Mouse (Mus musculus) heart, postnatal 14 days (tissue): Measurements from ENCODE around the gene Cab39l. TPM values are rescaled to one million over a fixed set of nuclear protein-coding genes. Genes with fewer than 3 reads are reported as not detected.
A peak's percentile ranks its signal among the peaks of the same experiment; 100 is the strongest.

Experiments
- DNase-seq, 2 experiments: peaks; one replicate each; pipeline ENCODE4 v3.0.0; 2021 to 2022
- intact Hi-C: fragments of 180-260 bp; cut with DNase I; formaldehyde crosslinking; loops from one replicate; pipeline ENCODE4 v1.15.1; 2025
- total RNA-seq, 2 experiments: library from RNA; stranded (reverse); gene quantifications; 2 replicates each; pipeline ENCODE4 v1.2.3; 2021

Cab39l gene
- total RNA-seq, 2 experiments from 2014 or later: 20.0 to 21.8 TPM

DNA sequence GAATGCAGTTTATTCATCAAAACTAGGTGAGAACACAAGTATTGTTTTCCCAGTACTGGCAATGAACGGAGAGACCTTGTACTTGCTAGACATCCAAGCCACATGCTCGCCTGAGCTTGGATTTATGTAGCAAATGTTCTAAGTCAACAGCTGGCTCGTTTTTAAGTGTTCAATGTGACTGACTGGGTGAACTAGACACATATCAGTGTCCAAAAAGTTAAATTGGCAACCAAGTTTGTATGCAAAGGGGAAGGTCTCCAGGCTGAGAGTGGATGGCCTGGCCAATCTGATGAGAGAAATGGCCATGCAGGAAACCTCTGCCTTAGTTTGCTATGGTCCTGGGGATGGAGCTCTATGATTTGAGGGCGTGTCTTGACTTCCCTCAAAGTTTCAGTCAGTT is 51.6 kb downstream of the Cab39l start:
- intact Hi-C loops: no loop called here
- DNase-seq: no peak

GRCm38 (mm10) chr14:59497928-59498327 is 57.2 kb downstream of the Cab39l start:
- no peak for DNase-seq
- intact Hi-C loops: no loop called here

- intact Hi-C loops: no loop called here
These were observed 64.1 kb downstream of the Cab39l start for GRCm38 (mm10) chr14:59504831-59505230.

GRCm38 (mm10) chr14:59506139-59506538 is 65.4 kb downstream of the Cab39l start:
- intact Hi-C loops: no loop called here
- no peak for DNase-seq

More at GRCm38 (mm10) chr14:59504831-59505230, 64.1 kb downstream of the Cab39l start:
- DNase-seq: no peak

DNA sequence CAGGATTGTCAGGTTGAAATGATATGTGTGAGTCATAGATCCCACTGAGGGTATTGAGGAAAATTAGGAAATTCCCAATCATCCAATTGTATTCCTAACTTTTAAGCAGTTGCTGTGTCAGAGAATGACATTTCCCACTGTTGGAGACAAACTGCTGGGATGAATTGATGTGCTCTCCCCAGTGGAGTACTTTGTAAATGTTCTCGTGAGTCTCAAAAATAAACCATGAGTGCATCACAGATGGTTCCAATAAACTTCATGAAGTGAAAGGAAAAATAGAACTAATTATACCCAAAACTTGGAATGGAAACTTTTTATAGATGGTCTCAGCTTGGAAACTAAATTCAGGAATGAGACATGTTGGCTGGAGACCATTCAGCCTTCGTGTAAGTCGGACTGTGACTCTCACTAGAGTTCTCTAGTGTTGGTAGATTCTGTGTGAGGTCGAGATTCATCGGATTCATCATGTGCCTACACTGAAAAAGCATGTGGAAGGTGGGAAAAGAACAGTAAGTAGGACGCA is 73.2 kb downstream of the Cab39l start:
- no peak for DNase-seq
- intact Hi-C loops: no loop called here

DNA sequence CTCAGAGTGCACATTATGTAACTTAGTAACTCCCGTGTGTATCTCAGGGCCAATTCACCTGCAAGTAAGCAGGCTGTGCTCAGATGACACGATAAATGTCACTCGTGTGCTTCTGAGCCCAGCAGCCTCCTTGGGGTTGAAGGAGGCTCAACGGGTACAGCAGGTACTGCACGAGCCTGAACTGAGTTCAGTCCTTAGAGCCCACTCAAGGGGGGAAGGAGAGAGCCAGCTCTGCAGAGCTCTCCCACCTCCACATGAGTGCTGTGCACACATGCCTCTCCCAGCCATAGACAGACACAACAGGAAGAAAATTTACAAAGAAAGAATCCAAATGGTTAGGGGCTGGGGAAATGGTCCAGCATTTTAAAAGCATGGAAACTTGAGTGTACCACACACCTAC is 85.1 kb downstream of the Cab39l start:
- intact Hi-C loops: no loop called here
- no peak for DNase-seq

DNA sequence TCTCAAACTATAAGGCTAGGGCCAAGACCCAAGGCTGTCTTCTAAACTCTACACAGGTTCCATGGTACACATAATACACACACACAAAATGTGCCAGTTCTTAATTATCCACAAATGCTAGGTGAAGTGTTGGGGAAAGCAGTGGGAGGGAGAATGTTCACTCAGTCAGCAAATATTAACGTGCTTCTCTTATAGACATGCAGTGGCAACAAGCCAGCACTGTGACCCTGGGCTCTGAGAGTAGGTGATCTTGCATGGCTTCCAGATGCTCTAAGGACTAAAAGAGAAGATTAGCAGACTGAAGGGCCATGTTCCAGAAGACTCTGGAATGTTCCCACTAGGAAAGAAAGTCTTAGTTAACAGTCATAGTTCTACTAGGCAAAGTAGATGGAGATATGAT is 90.0 kb downstream of the Cab39l start:
- no peak for DNase-seq
- intact Hi-C loops: no loop called here

GRCm38 (mm10) chr14:59532986-59533385 is 92.2 kb downstream of the Cab39l start:
- no peak for DNase-seq
- intact Hi-C loops: no loop called here

GRCm38 (mm10) chr14:59533908-59534307 is 93.1 kb downstream of the Cab39l start:
- intact Hi-C loops: no loop called here
- no peak for DNase-seq

DNA sequence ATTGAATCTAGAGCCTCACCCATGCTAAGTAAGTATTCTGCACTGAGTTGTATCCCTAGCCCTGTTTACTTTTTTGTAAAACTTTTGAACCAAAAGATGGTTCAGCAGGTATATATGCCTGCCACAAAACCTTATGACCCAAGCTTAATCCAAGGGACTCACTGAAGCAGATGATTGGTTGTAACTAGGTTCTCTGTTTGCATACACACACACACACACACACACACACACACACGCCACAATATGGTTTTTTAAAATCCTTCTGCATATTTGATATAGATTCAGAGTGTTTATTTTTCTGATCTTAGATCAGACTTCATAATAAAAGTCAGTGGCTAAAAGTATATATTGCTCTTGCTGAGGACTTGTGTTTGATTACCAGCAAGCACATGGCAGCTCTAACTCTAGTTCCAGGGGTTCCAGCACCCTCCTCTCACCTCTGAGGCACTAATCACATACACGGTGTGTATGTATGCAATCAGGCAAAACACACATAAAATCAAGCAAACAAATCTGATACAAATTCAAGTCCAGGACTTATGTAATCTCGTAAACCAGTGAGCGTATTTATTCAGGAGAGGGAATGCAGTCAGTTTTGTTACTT is 97.2 kb downstream of the Cab39l start:
- no peak for DNase-seq
- intact Hi-C loops: no loop called here

DNA sequence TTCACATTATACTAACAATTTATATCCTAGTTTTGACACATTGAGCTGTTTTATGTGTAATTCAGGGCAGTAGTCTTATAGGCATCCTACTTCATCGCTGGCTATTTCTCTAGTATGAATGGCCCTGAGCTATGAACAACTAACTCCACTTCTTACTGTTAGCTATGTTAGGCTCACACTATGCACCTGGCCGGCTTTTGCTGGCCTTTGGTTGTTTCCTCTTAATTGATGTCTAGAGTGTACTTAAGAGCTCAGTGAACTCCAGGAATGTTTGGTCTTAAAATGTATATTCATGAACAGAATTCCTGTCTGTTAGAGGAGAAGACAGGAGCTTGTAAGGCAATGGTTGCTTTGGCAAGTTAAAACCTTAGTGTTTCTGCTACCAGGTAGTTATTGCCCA is 99.5 kb downstream of the Cab39l start:
- DNase-seq: no peak
- intact Hi-C loops: no loop called here

DNA sequence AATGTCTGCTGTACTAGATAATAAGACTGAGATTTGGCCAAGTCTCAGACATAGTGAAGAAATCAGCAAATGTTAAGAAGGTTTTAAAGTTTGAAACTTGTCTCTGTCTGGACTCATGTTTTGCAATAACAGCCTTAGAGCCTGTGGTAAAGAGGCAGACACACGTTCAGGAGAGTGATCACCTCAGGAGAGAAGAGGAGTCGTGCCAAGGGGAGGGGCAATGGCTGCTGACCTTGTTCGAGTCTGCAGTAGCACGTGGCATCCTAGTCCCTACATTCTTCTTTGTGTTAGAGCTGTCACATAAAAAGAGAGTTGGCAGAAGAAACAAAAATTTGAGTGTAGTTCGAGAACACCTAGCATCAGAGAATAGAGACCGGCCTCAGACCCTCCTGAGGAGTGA is 100.0 kb downstream of the Cab39l start:
- intact Hi-C loops: no loop called here
- no peak for DNase-seq

- no peak for DNase-seq
- intact Hi-C loops: no loop called here
These were observed 102.5 kb downstream of the Cab39l start for GRCm38 (mm10) chr14:59543158-59543826.

- DNase-seq: peak in 1 of 2 experiments; percentile 21
These were observed 103.2 kb downstream of the Cab39l start for GRCm38 (mm10) chr14:59543956-59544355.

DNA sequence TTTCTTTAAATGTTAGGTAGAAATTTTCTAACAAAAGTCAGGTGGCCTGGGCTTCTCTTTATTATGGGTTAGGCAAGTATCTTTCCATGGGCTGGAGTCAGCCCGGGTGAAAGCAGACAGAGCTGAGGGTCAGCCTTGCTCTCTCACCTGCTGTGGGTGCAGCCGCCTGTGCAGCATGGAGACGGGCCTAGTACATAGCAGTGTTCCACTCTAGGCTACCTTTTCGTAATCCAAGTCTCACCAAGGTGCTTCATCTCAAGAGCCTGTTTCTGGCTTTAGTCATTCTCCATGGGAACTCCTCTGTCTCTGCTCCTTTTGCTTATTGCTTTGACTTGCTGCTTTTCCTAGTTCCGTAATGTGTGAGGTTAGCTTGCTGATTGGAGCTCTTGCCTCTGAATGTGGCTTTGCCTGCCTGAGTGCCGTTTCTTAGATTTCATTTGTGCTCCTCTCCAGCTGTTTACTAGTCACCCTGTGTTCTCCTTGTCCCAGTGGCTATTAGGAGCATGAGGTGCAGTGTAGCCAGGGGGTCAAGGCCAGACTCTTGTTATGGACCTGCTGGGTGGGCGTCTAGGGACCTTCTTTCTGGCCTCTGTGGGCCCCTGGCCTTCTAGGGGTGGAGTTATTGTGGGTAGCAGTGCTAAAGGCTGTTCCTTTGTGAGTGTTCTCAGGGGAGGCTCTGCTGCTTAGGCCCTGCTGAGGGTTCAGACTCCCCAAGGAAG is 105.5 kb downstream of the Cab39l start:
- no peak for DNase-seq
- intact Hi-C loops: no loop called here

More at GRCm38 (mm10) chr14:59543956-59544355, 103.2 kb downstream of the Cab39l start:
- intact Hi-C loops: no loop called here

GRCm38 (mm10) chr14:59547530-59547929 is 106.8 kb downstream of the Cab39l start:
- intact Hi-C loops: no loop called here
- no peak for DNase-seq

- no peak for DNase-seq
- intact Hi-C loops: no loop called here
These were observed 107.8 kb downstream of the Cab39l start for GRCm38 (mm10) chr14:59548532-59548931.

DNA sequence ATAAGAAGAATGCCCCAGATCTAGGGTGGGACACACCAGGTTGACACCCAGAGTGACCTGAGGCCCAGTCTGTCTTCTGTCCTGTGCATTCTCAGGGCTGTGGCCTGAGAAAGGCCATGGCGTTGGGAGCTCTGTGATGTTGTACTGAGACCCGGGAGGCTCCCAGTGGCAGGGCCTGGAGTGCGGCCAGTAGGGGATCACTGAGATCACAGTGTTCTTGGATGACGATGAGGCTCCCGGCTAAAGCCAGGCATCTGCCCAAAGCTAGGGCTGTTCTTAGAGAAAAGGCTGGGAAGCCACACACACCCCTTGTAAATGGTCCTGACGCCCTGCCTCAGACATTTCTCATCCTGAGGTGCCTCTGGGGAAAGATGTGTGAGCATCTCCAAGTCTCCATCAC is 108.3 kb downstream of the Cab39l start:
- peak; percentile 55 to 71 for DNase-seq
- intact Hi-C loops: no loop called here

- intact Hi-C loops: loop anchor here (10.0 kb wide), 1 partner anchor 306 kb away; no protein-coding TSS in a partner anchor
- DNase-seq: peak; percentile 19 to 23
These were observed 110.1 kb downstream of the Cab39l start for GRCm38 (mm10) chr14:59550841-59551240.

DNA sequence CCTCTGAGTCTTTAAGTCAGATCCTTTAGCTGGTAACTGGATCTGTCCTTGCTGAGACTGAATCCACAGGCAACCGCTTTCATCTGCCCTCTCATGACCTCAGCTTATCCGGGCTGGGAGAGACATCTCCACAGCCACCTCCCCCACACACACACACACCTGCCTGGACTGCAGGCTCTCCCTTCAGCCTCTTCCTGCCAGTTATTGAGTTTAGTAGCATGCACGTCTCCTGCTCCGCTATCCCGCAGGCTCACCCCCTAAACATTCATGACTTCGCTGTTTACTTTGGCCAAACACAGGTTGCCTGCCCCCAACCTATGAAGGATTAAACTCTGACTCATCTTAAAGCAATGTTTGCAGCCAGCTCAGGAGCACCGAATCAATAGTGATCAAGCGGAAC is 111.2 kb downstream of the Cab39l start:
- DNase-seq: no peak
- intact Hi-C loops: loop anchor here (10.0 kb wide), 1 partner anchor 307 kb away; no protein-coding TSS in a partner anchor

GRCm38 (mm10) chr14:59554025-59554424 is 113.3 kb downstream of the Cab39l start:
- DNase-seq: peak in 1 of 2 experiments; percentile 15
- intact Hi-C loops: loop anchor here (10.0 kb wide), 1 partner anchor 309 kb away; no protein-coding TSS in a partner anchor
